Mouse (Mus musculus) hindbrain, embryonic 11.5 days (tissue): ENCODE results near the gene Dnm1. TPM values are rescaled to one million over a fixed set of nuclear protein-coding genes. Genes with fewer than 3 reads are reported as not detected.

Experiments used
- ATAC-seq: fragments of 200-750 bp; cut with Nextera tagmentation; 2 replicates; pipeline ENCODE4 v1.8.0; 2017; ENCODE audit warnings: mild to moderate bottlenecking, moderate TSS enrichment, moderate library complexity; ENCODE audit not compliant: low FRiP score
- DNase-seq: peaks from one replicate; pipeline ENCODE4 v3.0.0-alpha.2; 2015; ENCODE audit warnings: low spot score
- H3K27ac ChIP-seq: fragments of 300-500 bp; sonication (generic); 2 replicates; pipeline ENCODE4 v1.5.1; 2014; ENCODE audit warnings: mild to moderate bottlenecking, low read depth, low read length
- H3K27me3 ChIP-seq: fragments of 300-500 bp; sonication (generic); 2 replicates; pipeline ENCODE4 v1.6.1; 2014; ENCODE audit warnings: mild to moderate bottlenecking, low read length, moderate library complexity, mixed read lengths; ENCODE audit not compliant: control insufficient read depth, insufficient read depth
- H3K36me3 ChIP-seq: fragments of 300-500 bp; sonication (generic); 2 replicates; pipeline ENCODE4 v1.6.1; 2014; ENCODE audit warnings: mild to moderate bottlenecking, low read length, moderate library complexity, mixed read lengths; ENCODE audit not compliant: control insufficient read depth, insufficient read depth
- H3K4me1 ChIP-seq: fragments of 300-500 bp; sonication (generic); replicated peaks from 2 replicates; pipeline ENCODE4 v1.6.1; 2014; ENCODE audit warnings: low read length, mixed read lengths; ENCODE audit not compliant: control insufficient read depth, insufficient read depth
- H3K4me2 ChIP-seq: fragments of 300-500 bp; sonication (generic); replicated peaks from 2 replicates; pipeline ENCODE4 v1.6.1; 2014; ENCODE audit warnings: mild to moderate bottlenecking, low read depth, low read length
- H3K4me3 ChIP-seq: fragments of 300-500 bp; sonication (generic); 2 replicates; pipeline ENCODE4 v1.5.1; 2014; ENCODE audit warnings: low read depth, low read length
- H3K9ac ChIP-seq: fragments of 300-500 bp; sonication (generic); 2 replicates; pipeline ENCODE4 v1.6.1; 2014; ENCODE audit warnings: low read depth, low read length
- H3K9me3 ChIP-seq: fragments of 300-500 bp; sonication (generic); 2 replicates; pipeline ENCODE4 v1.6.1; 2016; ENCODE audit warnings: low read length; ENCODE audit not compliant: control insufficient read depth
- WGBS: fragments of 180-500 bp; shearing (Covaris S2); extraction: QIAGEN DNeasy Blood & Tissue Kit; methylation state at CpG from one replicate; pipeline ENCODE4 v1.1.7; 2014; 5-methylcytosine and 5-hydroxymethylcytosine counted together
- polyA plus RNA-seq: library from polyadenylated mRNA; unstranded; fragments of >200 nt; fragmentation: Nextera tagmentation; extraction: Ambion mirVana; gene quantifications from 2 replicates; pipeline ENCODE4 v1.2.1, GENCODE M21; 2014

Dnm1 gene
- polyA plus RNA-seq, 1 experiment from 2014 or later: 22.6 TPM

DNA sequence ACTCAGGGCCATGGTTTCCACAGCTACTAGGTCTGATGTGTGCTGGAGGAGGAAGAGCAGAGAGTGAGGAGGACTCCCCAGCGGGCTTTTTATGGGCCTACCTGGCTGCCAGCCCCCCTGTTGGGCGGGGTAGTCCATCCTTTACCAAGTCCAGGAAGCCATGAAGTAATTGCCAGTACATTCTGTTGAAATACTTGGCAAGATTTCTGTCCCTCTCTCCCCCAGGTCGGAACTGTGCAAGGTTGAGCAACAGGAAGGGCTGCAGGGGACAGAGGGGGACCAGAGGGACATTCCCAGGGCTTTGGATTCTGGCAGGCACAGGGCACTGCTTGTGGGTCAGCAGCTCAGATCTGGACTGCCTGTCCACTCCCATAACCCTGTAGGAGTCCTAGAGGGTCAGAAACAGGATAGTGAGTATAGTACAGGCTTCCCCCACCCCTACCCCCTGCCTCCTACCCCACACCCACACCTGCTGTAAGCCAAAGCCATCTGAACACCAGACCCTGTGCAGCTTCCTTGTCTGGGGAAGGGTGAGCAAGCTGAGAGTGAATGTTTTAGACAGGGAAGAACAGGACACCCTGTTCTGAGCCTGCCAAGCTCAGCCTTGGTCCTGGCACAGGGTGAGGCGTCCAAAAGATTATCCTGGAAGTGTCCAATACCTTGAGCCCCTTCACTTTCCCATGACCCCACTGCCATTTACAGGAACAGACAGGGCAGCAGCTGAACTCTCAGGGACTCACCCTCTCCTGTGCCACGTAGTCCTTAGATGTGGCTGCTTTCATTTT, 34.8 kb upstream of the Dnm1 start, which contains the start of gene Lcn2:
Gene Lcn2, minus strand, starts transcription at position 547 of the 785 bp plus-strand sequence.
- no peak within 1 kb of the TSS for H3K4me2 ChIP-seq
- H3K4me1 ChIP-seq: no peaks in the 10 kb centered on the region
- 64% methylated on average over 5 of the region's 5 CpGs for WGBS
- H3K4me3 ChIP-seq: no peak within 1 kb of the TSS
- H3K27ac ChIP-seq: no peak within 1 kb of the TSS
- DNase-seq: no peak
- H3K9me3 ChIP-seq: no peaks in the 10 kb centered on the region
- no peak for ATAC-seq
- H3K9ac ChIP-seq: no peak within 1 kb of the TSS
- peaks cover 2% of the 10 kb centered on the region; the same call in 1 of the 2 replicates for H3K27me3 ChIP-seq
- no peaks in the 10 kb centered on the region for H3K36me3 ChIP-seq

DNA sequence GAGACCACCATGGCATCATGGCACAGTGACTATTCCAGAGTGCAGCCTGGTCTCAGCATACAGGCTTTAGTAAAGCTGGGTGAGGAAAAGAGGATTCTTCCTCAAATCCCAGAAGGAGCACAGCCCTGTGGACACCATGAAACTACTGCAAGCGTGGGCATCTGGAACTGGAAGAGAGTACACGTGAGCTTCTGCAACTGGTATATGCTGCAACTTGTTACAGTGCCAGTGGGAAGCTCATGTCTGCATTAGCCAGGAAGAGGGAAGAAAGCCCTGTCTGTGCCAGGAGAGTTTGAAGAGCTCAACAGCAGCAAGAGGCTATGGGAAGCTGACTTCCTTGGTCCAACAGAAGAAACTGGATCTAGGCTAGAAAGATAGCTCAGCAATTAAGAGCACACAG, 29.6 kb upstream of the Dnm1 start:
- H3K36me3 ChIP-seq: peaks cover 6% of the 10 kb centered on the region; the same call in 1 of the 2 replicates
- H3K9ac ChIP-seq: no peak overlapping the region
- WGBS: 87% methylated on average over 2 of the region's 2 CpGs
- no peak overlapping the region for H3K27ac ChIP-seq
- no peak for DNase-seq
- no peak overlapping the region for H3K4me3 ChIP-seq
- ATAC-seq: no peak
- H3K9me3 ChIP-seq: no peaks in the 10 kb centered on the region
- no peak overlapping the region for H3K4me2 ChIP-seq
- no peaks in the 10 kb centered on the region; the same call in 1 of the 2 replicates for H3K4me1 ChIP-seq
- peaks cover 2% of the 10 kb centered on the region; the same call in 1 of the 2 replicates for H3K27me3 ChIP-seq

- WGBS: 1% methylated on average over 45 of the region's 47 CpGs
- DNase-seq (peak; percentile 97), ATAC-seq (peak; percentile 90)
- Histone ChIP-seq H3K27ac (no peak within 1 kb of the TSS), H3K27me3 (peaks cover 2% of the 10 kb centered on the region; the same call in 1 of the 2 replicates), H3K9ac (peak within 1 kb of the TSS; percentile 71), H3K9me3 (no peaks in the 10 kb centered on the region), H3K4me1 (no peaks in the 10 kb centered on the region; the same call in 1 of the 2 replicates), H3K36me3 (peaks cover 6% of the 10 kb centered on the region; the same call in 1 of the 2 replicates), H3K4me3 (peak within 1 kb of the TSS; percentile 67), H3K4me2 (peak within 1 kb of the TSS; percentile 97)
Observed at GRCm38 (mm10) chr2:32381775-32382223, 28.7 kb upstream of the Dnm1 start, which contains the start of gene 1110008P14Rik. TSS of gene 1110008P14Rik (minus strand) at chr2:32381938.

GRCm38 (mm10) chr2:32381141-32381774, 28.1 kb upstream of the Dnm1 start:
- H3K36me3 ChIP-seq: peaks cover 10% of the 10 kb centered on the region
- no peaks in the 10 kb centered on the region for H3K9me3 ChIP-seq
- peaks cover 2% of the 10 kb centered on the region; the same call in 1 of the 2 replicates for H3K27me3 ChIP-seq
- DNase-seq (no peak), ATAC-seq (peak; percentile 60)
- peak overlapping the region; percentile 71 for H3K9ac ChIP-seq
- peak overlapping the region; percentile 97 for H3K4me2 ChIP-seq
- 1% methylated on average over 25 of the region's 27 CpGs for WGBS
- H3K4me1 ChIP-seq: no peaks in the 10 kb centered on the region; the same call in 1 of the 2 replicates
- no peak overlapping the region for H3K27ac ChIP-seq
- peak overlapping the region; percentile 67 for H3K4me3 ChIP-seq

DNA sequence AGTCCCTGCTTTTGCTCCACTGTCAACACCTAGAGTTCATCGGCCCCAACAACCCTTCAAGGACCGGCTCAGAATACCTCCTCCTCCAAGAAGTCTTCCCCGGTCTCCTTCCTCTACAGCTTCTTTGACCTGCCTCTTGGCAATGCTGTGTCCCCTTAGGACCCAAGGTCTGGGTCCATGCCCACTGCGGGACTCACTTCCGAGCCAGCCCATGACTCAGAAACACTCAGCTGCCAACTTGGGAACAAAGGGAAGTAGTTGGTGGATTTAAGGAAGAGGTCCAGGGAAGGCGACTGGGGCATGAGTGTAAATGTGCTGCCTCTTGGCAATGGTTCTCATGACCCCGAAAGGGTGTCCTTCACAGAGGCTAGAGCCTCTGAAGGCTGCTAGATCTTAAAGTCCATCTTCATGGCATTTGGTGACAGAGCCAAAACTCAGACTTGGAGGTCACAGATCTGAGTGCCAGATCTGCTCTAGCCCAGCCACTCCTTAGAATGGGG, 26.9 kb upstream of the Dnm1 start:
- no peak overlapping the region for H3K27ac ChIP-seq
- peaks cover 2% of the 10 kb centered on the region; the same call in 1 of the 2 replicates for H3K27me3 ChIP-seq
- ATAC-seq (no peak), DNase-seq (no peak)
- H3K4me1 ChIP-seq: no peaks in the 10 kb centered on the region; the same call in 1 of the 2 replicates
- no peak overlapping the region for H3K4me2 ChIP-seq
- H3K9ac ChIP-seq: no peak overlapping the region
- 94% methylated on average over 7 of the region's 7 CpGs for WGBS
- peaks cover 14% of the 10 kb centered on the region for H3K36me3 ChIP-seq
- H3K4me3 ChIP-seq: no peak overlapping the region
- H3K9me3 ChIP-seq: no peaks in the 10 kb centered on the region

DNA sequence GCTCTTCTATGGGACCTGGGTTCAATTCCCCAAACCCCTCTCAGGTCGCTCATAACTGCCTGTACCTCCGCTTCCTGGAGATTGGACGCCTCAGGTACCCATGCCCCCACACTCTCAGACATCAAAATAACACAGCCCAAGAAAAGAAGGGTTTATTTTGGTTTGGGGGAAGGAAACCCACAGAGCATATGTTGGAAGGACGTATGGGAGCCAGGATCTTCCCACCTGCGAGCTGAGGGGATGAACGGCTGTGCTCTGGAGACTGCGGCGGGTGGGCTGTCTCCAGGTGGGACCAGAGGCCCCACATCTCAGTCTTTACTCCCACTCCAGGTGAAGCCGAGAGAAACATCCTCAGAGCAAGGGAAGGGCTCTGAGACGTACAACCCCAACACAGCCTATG, 23.8 kb upstream of the Dnm1 start:
- H3K9ac ChIP-seq: no peak overlapping the region
- no peaks in the 10 kb centered on the region; the same call in 1 of the 2 replicates for H3K4me1 ChIP-seq
- H3K27ac ChIP-seq: no peak overlapping the region
- no peak overlapping the region for H3K4me2 ChIP-seq
- H3K27me3 ChIP-seq: no peaks in the 10 kb centered on the region
- H3K9me3 ChIP-seq: no peaks in the 10 kb centered on the region
- no peak for DNase-seq
- WGBS: 91% methylated on average over 10 of the region's 10 CpGs
- no peak overlapping the region for H3K4me3 ChIP-seq
- no peak for ATAC-seq
- H3K36me3 ChIP-seq: peaks cover 21% of the 10 kb centered on the region

GRCm38 (mm10) chr2:32375317-32375940, 22.3 kb upstream of the Dnm1 start:
- H3K9ac ChIP-seq: no peak overlapping the region

GRCm38 (mm10) chr2:32374191-32374590, 21.1 kb upstream of the Dnm1 start:
- Histone ChIP-seq H3K4me3 (no peak overlapping the region), H3K27me3 (no peaks in the 10 kb centered on the region), H3K9ac (no peak overlapping the region), H3K9me3 (no peaks in the 10 kb centered on the region), H3K36me3 (peaks cover 26% of the 10 kb centered on the region), H3K27ac (no peak overlapping the region), H3K4me1 (no peaks in the 10 kb centered on the region), H3K4me2 (no peak overlapping the region)
- 89% methylated on average over 10 of the region's 10 CpGs for WGBS
- DNase-seq (no peak), ATAC-seq (no peak)

More at GRCm38 (mm10) chr2:32375317-32375940, 22.3 kb upstream of the Dnm1 start:
- H3K9me3 ChIP-seq: no peaks in the 10 kb centered on the region
- H3K4me1 ChIP-seq: no peaks in the 10 kb centered on the region
- H3K36me3 ChIP-seq: peaks cover 26% of the 10 kb centered on the region
- H3K27me3 ChIP-seq: no peaks in the 10 kb centered on the region
- H3K4me3 ChIP-seq: no peak overlapping the region
- 90% methylated on average over 13 of the region's 13 CpGs for WGBS
- no peak for ATAC-seq
- H3K4me2 ChIP-seq: no peak overlapping the region
- H3K27ac ChIP-seq: no peak overlapping the region
- DNase-seq: no peak
